Mouse (Mus musculus) hindbrain, embryonic 14.5 days (tissue): ENCODE measurements around the gene Cd37. TPM values are rescaled to one million over a fixed set of nuclear protein-coding genes. Genes with fewer than 3 reads are reported as not detected.

ENCODE experiments used
- ATAC-seq: fragments of 200-750 bp; cut with Nextera tagmentation; 2 replicates; pipeline ENCODE4 v1.8.0; 2017; ENCODE audit warnings: moderate number of reproducible peaks, mild to moderate bottlenecking, moderate TSS enrichment, moderate library complexity; ENCODE audit not compliant: low FRiP score
- DNase-seq: peaks from one replicate; pipeline ENCODE4 v3.0.0-alpha.2; 2015; ENCODE audit warnings: low spot score
- H3K27ac ChIP-seq: fragments of 300-500 bp; sonication (generic); 2 replicates; pipeline ENCODE4 v1.5.1; 2014; ENCODE audit warnings: mild to moderate bottlenecking, moderate library complexity
- H3K27me3 ChIP-seq: fragments of 300-500 bp; sonication (generic); 2 replicates; pipeline ENCODE4 v1.6.1; 2014; ENCODE audit warnings: mild to moderate bottlenecking, low read length, mixed read lengths; ENCODE audit not compliant: control insufficient read depth, insufficient read depth
- H3K36me3 ChIP-seq: fragments of 300-500 bp; sonication (generic); replicated peaks from 2 replicates; pipeline ENCODE4 v1.6.1; 2014; ENCODE audit not compliant: control insufficient read depth, insufficient read depth
- H3K4me1 ChIP-seq: fragments of 300-500 bp; sonication (generic); replicated peaks from 2 replicates; pipeline ENCODE4 v1.6.1; 2014; ENCODE audit warnings: antibody characterized with exemption, low read length, mixed read lengths; ENCODE audit not compliant: control insufficient read depth, insufficient read depth
- H3K4me2 ChIP-seq: fragments of 300-500 bp; sonication (generic); replicated peaks from 2 replicates; pipeline ENCODE4 v1.6.1; 2014; ENCODE audit warnings: mild to moderate bottlenecking, moderate library complexity
- H3K4me3 ChIP-seq: fragments of 300-500 bp; sonication (generic); replicated peaks from 2 replicates; pipeline ENCODE4 v1.5.1; 2014; ENCODE audit warnings: mild to moderate bottlenecking, low read length
- H3K9ac ChIP-seq: fragments of 300-500 bp; sonication (generic); 2 replicates; pipeline ENCODE4 v1.6.1; 2014
- H3K9me3 ChIP-seq: fragments of 300-500 bp; sonication (generic); 2 replicates; pipeline ENCODE4 v1.6.1; 2016; ENCODE audit warnings: low read length; ENCODE audit not compliant: control insufficient read depth
- WGBS: fragments of 180-500 bp; shearing (Covaris S2); extraction: QIAGEN DNeasy Blood & Tissue Kit; methylation state at CpG from one replicate; pipeline ENCODE4 v1.1.7; 2014; 5-methylcytosine and 5-hydroxymethylcytosine counted together
- polyA plus RNA-seq: library from polyadenylated mRNA; unstranded; fragments of >200 nt; fragmentation: Nextera tagmentation; extraction: Ambion mirVana; gene quantifications from 2 replicates; pipeline ENCODE4 v1.2.1, GENCODE M21; 2014

Gene Cd37
- polyA plus RNA-seq, 1 experiment from 2014 or later, result 0.94 TPM

DNA sequence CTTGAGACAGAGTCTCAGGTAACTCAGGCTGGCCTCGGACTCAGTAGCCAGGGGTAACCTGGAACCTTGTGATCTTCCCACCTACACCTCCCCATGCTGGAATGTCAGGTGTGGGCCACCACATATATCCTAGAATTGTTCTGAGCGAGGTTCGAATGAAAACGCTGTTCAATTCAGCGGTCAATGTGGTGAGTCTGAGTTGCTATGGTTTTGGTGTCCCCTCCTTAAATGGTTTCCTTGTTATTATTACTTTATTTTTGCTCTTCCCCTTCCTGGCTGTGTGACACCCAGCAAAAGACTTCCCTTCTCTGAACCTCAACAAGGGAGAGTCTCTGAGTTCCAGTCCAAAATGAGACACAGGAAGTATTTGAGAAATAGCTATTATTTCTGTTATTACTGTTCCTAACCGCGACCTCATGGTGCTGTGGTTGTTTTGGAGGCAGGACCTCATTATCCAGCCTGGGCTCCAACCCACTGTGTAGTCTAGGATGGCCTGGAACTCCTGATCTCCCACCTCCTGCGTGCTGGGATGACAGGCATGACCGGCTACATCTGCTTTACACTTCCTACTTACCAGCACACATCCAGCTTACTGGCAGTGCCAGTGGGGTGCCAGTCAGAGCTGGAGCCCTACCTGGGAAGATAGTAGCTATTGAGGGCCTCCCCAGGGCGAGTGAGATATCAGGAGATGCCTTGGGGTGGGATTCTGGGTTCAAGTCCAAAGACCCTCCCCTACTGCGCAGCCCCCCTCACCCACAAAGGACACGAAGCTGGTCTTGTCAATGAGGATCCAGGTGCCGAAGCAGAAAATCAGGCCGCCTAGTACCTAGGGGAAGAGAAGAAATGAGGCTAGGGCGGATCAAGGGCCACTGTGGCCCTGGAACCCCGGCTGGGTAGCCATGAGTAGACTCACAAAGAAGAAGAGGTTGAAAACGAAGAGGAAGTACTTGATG lies 892 bp downstream of the Cd37 start:
- Histone ChIP-seq H3K27ac (no peak overlapping the region), H3K9ac (no peak overlapping the region), H3K27me3 (peaks cover 9% of the 10 kb centered on the region), H3K4me3 (no peak overlapping the region), H3K4me1 (peaks cover 20% of the 10 kb centered on the region), H3K36me3 (no peaks in the 10 kb centered on the region), H3K4me2 (no peak overlapping the region), H3K9me3 (no peaks in the 10 kb centered on the region)
- WGBS, result 76% methylated on average over 17 of the region's 17 CpGs
- ATAC-seq, result no peak
- DNase-seq, result no peak

DNA sequence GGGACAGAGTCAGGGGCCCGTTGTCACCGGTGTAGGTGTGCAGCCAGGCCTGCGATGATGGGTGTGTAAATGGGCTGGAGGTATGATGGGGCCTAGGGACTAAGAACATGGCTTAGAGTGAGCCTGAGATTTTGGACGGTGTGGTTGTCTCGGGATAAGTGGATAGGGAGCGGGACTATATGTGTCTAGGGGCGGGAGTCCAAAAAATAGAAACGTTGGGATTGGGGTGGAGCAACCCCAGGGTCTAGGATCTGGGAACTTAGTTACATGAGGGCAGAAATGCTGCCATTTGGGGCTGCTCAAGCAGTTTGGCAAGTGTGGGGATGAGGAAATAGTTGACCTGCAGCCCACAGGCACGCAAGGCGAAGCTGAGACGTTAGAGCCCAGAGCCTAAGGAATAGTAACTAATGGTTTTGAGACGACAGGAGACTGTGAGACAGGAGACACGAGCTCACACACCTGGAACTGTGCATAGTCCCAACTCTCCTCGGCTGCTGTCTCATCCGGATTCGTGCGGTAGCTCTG lies 3.2 kb downstream of the Cd37 start:
- DNase-seq, result no peak
- H3K4me3 ChIP-seq, result no peak overlapping the region
- no peak overlapping the region for H3K9ac ChIP-seq
- peak overlapping the region; percentile 15; the same call in 1 of the 2 replicates for H3K27ac ChIP-seq
- ATAC-seq, result no peak; the same call in 1 of the 2 replicates
- peak overlapping the region; percentile 32 for H3K4me2 ChIP-seq
- no peaks in the 10 kb centered on the region for H3K9me3 ChIP-seq
- peaks cover 2% of the 10 kb centered on the region; the same call in 1 of the 2 replicates for H3K27me3 ChIP-seq
- H3K36me3 ChIP-seq, result peaks cover 9% of the 10 kb centered on the region; the same call in 1 of the 2 replicates
- H3K4me1 ChIP-seq, result peaks cover 15% of the 10 kb centered on the region
- WGBS, result 32% methylated on average over 17 of the region's 17 CpGs

DNA sequence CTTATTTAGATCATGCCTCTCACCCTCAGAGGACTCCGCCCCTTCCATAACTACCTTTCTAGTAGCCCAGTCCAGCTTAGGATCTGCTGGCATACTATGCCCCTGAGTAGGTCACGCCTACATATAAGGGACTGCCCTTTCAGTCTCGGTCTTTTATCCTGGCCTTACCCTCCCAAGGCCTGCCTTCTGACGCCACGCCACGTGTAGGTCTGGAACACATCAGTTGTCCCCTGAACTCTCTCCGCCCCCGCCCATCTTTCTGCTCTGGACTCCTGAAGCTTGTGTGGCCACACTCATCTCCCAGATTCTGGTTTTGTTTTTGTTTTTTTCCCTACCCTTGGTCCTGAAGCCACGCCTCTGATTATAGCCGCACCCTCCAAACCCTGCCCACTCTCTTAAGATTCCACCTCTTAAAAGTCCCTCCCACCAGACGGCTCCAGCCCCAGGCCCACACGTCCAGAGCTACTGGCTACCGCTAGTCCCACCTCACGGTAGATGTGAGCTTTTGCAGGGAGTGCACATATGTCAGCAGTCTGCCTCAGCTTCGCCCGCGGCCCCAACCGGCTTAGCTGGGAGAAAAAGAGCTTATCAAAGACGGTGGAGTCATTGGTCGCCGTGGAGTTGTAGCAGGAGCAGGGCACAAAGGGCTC lies 3.9 kb downstream of the Cd37 start:
- peak overlapping the region; percentile 15; the same call in 1 of the 2 replicates for H3K27ac ChIP-seq
- ATAC-seq, result peak; percentile 61

DNA sequence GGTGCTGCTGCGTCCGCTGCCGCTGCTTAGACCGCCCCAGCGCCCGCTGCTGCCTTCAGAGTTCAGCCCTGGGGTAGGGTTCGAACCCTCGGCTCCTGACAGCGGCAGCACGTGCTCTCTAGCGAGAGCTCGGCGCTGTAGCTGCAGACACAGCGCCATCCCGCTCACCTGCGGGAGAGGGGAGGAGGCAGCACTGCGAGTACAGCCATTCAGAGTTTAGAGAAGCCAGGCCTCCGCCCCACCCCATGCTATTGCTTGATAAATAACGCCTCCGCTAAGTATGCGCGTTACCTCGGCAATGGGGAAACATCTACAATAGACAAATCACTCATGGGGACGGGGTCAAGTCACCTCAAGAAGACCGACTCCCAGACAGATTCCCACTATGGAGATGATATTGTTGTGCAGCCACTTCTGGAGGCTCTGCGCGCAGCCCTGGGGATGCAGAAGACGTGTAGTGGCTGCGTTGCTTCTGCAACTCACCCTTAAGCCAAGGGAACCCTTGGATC lies 4.5 kb downstream of the Cd37 start:
- Histone ChIP-seq H3K4me1 (peaks cover 11% of the 10 kb centered on the region), H3K9me3 (no peaks in the 10 kb centered on the region), H3K36me3 (peaks cover 9% of the 10 kb centered on the region; the same call in 1 of the 2 replicates), H3K4me2 (peak overlapping the region; percentile 32), H3K27me3 (no peaks in the 10 kb centered on the region), H3K9ac (no peak overlapping the region), H3K27ac (no peak overlapping the region), H3K4me3 (no peak overlapping the region)
- no peak for DNase-seq
- no peak for ATAC-seq
- WGBS, result 8% methylated on average over 29 of the region's 29 CpGs

More for the DNA sequence above, 3.9 kb downstream of the Cd37 start:
- Histone ChIP-seq H3K4me1 (peaks cover 11% of the 10 kb centered on the region), H3K36me3 (peaks cover 9% of the 10 kb centered on the region; the same call in 1 of the 2 replicates), H3K9ac (no peak overlapping the region), H3K4me2 (peak overlapping the region; percentile 32), H3K9me3 (no peaks in the 10 kb centered on the region), H3K4me3 (no peak overlapping the region), H3K27me3 (no peaks in the 10 kb centered on the region)
- WGBS, result 9% methylated on average over 21 of the region's 21 CpGs
- peak; percentile 45 for DNase-seq

DNA sequence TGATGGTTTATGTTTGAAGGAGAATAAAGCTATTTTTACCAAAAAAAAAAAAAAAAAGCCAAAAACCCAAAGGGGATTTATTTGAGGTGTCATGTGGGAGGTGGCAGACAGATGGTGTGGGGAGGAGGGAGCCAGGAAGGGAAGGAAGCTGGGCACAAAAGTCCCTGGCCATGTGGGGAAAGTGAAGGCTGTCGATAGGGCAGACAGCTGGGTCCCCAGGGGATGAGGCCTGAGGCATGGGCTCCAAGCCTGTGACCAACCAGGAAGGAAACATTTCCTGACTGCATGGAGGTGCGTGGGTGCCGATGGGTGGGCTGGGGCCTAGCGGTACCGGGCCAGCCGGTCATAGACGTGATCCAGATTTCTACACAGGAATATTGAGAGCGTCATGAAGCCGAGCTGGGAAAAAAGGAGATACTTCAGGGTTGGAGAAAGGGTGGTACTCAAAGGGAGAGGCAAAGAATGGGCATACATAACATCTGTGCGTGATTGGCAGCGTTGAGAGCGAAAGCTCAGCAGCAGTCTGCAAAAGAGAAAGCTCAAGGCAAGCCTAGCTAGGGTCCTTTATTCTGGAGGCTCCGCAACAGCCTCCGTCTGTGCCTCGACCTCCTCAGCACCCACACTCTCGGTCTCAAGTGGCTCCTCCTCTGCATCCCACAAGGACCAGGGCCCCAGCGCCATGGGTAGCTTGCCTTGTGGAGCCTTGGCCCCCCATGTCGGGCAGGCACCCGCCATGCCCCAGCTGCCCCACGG lies 5.2 kb downstream of the Cd37 start:
- no peak overlapping the region; the same call in 1 of the 2 replicates for H3K9ac ChIP-seq

DNA sequence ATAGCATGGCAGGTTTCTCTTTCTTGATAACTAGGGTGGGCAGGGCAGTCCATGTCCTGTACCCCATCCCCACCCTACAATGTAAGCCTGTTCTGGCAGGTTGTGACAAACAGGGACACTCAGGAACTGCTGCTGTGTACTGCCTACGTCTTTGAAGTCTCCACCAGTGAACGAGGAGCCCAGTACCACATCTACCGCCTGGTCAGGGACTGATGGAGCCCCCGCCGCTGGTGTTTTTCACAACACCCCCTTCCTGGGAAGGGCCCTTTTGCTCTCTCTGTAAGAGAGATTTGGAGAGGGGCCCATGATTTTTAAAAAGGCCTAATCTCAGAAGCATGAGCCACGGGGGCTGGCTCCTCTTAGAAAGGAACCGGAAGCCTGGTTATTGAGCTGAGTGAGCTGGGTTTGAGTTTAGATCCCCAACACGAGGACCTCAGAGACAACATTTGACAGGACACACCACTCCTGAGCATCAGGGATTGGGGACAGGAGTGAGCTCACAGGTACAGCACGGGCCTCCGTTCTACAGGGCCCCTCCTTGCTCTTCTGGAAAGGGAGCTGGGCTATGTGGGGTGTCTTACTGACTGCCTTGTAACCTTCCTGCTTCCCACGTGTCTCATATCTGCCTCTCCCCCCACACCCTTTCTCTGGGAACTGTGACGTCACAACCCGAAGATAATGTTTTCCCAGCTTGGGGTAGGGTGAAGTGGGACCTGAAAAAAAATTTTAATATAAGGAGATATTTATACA lies 6.0 kb downstream of the Cd37 start:
- WGBS, result 76% methylated on average over 13 of the region's 13 CpGs
- no peaks in the 10 kb centered on the region for H3K27me3 ChIP-seq
- H3K4me2 ChIP-seq, result no peak overlapping the region
- DNase-seq, result no peak
- H3K9me3 ChIP-seq, result no peaks in the 10 kb centered on the region
- peaks cover 22% of the 10 kb centered on the region for H3K36me3 ChIP-seq
- H3K27ac ChIP-seq, result no peak overlapping the region
- no peak overlapping the region for H3K4me3 ChIP-seq
- no peak for ATAC-seq
- H3K9ac ChIP-seq, result no peak overlapping the region
- peaks cover 11% of the 10 kb centered on the region for H3K4me1 ChIP-seq

More for the DNA sequence above, 5.2 kb downstream of the Cd37 start:
- Histone ChIP-seq H3K4me3 (no peak overlapping the region), H3K4me1 (peaks cover 11% of the 10 kb centered on the region), H3K27me3 (no peaks in the 10 kb centered on the region), H3K4me2 (peak overlapping the region; percentile 28), H3K9me3 (no peaks in the 10 kb centered on the region), H3K36me3 (peaks cover 16% of the 10 kb centered on the region), H3K27ac (no peak overlapping the region)
- ATAC-seq (no peak), DNase-seq (no peak)
- 22% methylated on average over 20 of the region's 20 CpGs for WGBS

DNA sequence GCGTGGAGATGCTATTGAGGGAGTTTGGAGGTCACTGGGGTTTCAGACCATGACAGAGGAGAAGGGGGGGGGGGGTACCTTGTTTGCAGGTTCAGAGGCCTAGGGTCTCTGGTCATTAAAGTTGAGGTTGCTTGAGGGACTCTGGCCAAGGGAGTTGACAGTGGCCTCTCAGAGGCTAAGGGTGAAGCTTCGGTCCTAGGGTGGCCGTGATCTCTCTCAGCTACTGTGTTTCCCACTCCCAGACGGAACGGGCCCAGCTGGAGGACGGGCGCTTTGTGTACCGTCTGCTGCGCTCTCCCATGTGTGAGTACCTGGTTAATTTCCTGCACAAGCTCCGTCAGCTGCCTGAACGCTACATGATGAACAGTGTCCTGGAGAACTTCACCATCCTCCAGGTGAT lies 7.0 kb downstream of the Cd37 start:
- no peaks in the 10 kb centered on the region for H3K9me3 ChIP-seq
- DNase-seq (no peak), ATAC-seq (no peak)
- H3K4me2 ChIP-seq, result no peak overlapping the region
- H3K9ac ChIP-seq, result no peak overlapping the region
- WGBS, result 87% methylated on average over 11 of the region's 11 CpGs
- H3K27ac ChIP-seq, result no peak overlapping the region
- H3K4me1 ChIP-seq, result peaks cover 11% of the 10 kb centered on the region
- peaks cover 22% of the 10 kb centered on the region for H3K36me3 ChIP-seq
- no peak overlapping the region for H3K4me3 ChIP-seq
- H3K27me3 ChIP-seq, result no peaks in the 10 kb centered on the region

DNA sequence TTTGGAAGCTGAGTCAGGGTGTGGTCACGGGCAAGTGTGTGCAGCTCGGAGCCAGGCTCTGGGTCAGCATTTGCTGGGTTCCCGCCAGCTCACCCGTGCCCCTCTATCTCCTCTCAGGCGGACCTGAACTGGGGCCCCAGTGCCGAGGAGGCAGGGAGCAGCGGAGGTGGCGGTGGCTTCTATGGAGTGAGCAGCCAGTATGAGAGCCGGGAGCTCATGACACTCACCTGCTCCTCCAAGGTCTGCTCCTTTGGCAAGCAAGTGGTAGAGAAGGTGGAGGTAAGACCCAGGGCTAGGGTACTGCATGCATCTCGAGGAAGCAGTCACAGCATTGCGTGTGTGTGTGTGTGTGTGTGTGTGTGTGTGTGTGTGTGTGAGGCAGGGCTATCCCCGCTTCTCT lies 7.7 kb downstream of the Cd37 start:
- H3K4me3 ChIP-seq, result no peak overlapping the region

More for the DNA sequence above, 7.7 kb downstream of the Cd37 start:
- DNase-seq (no peak), ATAC-seq (no peak)
- H3K4me1 ChIP-seq, result peaks cover 11% of the 10 kb centered on the region
- peaks cover 22% of the 10 kb centered on the region for H3K36me3 ChIP-seq
- 87% methylated on average over 12 of the region's 12 CpGs for WGBS
- no peak overlapping the region for H3K4me2 ChIP-seq
- H3K27me3 ChIP-seq, result no peaks in the 10 kb centered on the region
- H3K27ac ChIP-seq, result no peak overlapping the region
- no peaks in the 10 kb centered on the region for H3K9me3 ChIP-seq
- no peak overlapping the region for H3K9ac ChIP-seq
